Mouse (Mus musculus) v-Abl transformed pro-B cells (cell line): ENCODE results near the gene Zfp335.

Experiments
- in situ Hi-C, 2 experiments: fragments of 400-800 bp; cut with MboI; formaldehyde crosslinking; loops; one replicate each; pipeline ENCODE4 v1.15.1; 2025; ENCODE audit not compliant: unreplicated experiment in 2 of 2

Gene Zfp335

GRCm38 (mm10) chr2:164933534-164933933 is 22.0 kb upstream of the Zfp335 start:
- in situ Hi-C loops, result no loop called here

DNA sequence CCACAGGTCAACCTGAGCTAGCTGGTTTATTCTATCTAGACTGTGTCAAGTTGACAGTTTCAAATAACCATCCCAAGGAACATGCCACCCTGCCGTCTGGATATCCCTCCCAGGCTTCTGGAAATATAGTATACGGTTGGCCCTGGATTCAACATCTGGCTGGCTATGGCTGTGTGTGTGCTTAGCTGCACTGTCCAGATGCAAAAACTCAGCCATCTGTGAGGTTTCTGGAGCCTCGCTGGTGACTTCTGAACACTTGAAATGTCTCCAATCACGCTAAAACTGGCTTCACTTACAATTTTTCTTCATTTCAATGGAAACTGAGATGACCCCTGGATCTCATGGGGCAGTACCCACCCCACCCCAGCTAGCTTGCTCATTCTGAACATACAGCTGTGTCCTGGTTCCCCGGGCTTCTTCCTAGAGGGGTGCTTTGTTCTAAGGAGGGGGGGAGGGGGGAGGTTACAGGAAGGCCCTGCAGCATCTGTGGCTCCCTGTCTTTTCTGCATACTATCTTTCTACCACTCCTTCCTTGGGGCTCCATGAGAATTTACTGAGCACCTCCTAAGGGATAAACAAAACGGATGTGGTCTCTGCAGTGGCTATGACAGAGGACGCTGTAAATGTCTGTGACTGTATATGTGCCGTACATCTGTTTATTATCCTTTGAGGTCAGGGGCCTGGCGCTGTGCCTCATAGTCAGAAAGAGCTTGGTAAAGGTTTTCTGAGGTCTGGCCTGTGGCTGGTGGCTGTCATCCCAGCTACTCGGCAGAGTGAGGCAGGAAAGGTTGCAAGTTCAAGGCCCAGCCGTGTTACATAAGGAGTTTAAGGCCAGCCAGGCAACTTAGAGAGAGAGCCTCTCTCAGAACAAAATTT is 19.4 kb upstream of the Zfp335 start:
- in situ Hi-C loops, result no loop called here

- in situ Hi-C loops, result loop anchor here (5.0 to 10.0 kb wide), 3 partner anchors 33 to 351 kb away; no protein-coding TSS in a partner anchor
Observed at GRCm38 (mm10) chr2:164924100-164924857, 12.7 kb upstream of the Zfp335 start.

- in situ Hi-C loops, result loop anchor here (5.0 to 10.0 kb wide), 3 partner anchors 34 to 352 kb away; no protein-coding TSS in a partner anchor
Observed at GRCm38 (mm10) chr2:164923291-164923690, 11.7 kb upstream of the Zfp335 start.

- in situ Hi-C loops, result loop anchor here (5.0 to 10.0 kb wide), 3 partner anchors 35 to 353 kb away; no protein-coding TSS in a partner anchor
Observed at GRCm38 (mm10) chr2:164921984-164922383, 10.4 kb upstream of the Zfp335 start.

- in situ Hi-C loops, result no loop called here
Observed at GRCm38 (mm10) chr2:164918325-164918724, 6.8 kb upstream of the Zfp335 start.

DNA sequence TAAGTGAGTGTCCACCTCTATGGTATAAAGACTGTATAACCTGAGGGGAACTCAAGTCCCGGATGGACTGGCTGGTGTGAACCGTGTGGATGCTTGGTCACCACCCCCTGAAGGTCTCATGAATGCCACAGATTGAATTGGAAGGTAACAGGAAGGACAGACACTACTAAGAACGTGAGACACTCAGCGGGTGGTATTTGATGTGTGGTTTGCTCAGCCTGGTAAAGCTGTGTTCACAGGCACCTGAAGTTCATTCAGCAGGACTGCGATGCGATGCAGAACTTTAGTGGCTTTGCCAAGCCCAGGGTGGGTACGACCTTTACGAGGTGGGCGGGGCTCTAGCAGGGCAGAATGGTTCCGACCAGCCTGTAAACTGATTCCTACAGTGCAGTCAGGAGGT is 5.8 kb upstream of the Zfp335 start:
- in situ Hi-C loops, result no loop called here

DNA sequence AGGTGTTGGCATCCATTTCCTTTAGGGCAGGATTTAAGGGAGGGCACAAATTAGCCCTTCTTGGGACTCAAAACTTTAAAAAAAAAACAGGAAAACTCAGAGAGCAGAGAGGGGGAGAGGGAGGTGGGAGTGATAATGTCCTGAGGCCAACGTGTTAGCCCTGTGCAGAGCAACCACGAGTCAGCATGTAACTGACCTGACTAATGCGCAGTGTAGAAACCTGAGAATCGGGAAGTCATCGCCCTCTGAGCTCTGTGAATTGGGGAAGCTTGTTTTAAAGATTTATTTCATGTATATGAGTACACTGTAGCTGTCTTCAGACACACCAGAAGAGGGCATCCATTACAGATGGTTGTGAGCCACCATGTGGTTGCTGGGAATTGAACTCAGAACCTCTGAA is 5.3 kb upstream of the Zfp335 start:
- in situ Hi-C loops, result no loop called here

DNA sequence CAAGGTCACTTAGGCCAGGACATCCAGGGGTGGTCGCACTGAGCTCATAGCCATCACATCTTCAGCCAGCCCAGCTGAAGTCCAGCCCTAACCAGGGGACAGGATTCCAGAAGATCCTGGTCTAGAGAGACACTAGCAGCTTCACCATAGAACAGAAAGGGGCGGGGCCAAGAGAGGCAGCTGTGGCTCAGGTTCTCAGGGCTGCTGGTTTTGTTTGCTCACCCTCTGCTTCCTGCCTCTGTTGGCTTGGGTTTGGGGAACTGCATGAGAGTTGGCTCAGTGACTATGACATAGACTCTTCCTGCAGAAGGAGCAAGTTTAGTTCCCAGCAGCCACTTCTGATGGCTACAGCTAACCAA is 1.9 kb upstream of the Zfp335 start:
- in situ Hi-C loops, result loop anchor here (5.0 kb wide), 2 partner anchors 36 to 81 kb away; partner anchors contain the start of genes Ctsa (in 1 of the 2), Neurl2 (in 1 of the 2) and Pcif1 (in 1 of the 2)

DNA sequence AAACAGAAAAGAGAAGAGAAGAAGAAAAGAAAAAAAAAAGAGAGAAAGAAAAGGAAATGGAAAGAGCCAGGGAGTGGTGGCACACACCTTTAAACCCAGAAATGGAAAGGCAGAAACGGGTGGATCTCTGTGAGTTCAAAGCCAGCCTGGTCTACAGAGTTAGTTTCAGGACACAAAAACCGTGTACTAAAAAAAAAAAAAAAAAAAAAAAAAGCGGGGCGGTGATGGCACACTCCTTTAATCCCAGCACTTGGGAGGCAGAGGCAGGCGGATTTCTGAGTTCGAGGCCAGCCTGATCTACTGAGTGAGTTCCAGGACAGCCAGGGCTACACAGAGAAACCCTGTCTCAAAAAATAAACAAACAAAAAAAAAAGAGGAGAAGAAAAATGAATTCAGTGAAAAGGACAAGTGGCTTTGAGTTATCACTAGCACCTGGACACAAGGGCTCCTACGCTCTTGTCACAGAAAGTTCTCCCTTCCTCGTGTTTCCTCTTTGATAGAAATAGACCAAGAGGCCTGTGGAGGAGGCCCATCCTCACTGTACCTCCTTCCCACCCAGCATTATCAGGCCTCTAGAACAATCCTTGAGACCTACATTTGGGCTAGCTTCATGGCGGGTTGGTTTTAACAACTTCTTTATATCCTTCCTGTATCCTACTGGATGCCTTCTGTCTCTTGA is 1.3 kb upstream of the Zfp335 start:
- in situ Hi-C loops, result loop anchor here (5.0 kb wide), 2 partner anchors 36 to 81 kb away; partner anchors contain the start of genes Ctsa (in 1 of the 2), Neurl2 (in 1 of the 2) and Pcif1 (in 1 of the 2)

GRCm38 (mm10) chr2:164912151-164912550 is 594 bp upstream of the Zfp335 start:
- in situ Hi-C loops, result loop anchor here (5.0 kb wide), 2 partner anchors 35 to 80 kb away; partner anchors contain the start of genes Ctsa (in 1 of the 2), Neurl2 (in 1 of the 2) and Pcif1 (in 1 of the 2)

- in situ Hi-C loops, result loop anchor here (5.0 kb wide), 2 partner anchors 33 to 78 kb away; partner anchors contain the start of genes Ctsa (in 1 of the 2), Neurl2 (in 1 of the 2) and Pcif1 (in 1 of the 2)
Observed at GRCm38 (mm10) chr2:164910360-164911061, 1.0 kb downstream of the Zfp335 start.

DNA sequence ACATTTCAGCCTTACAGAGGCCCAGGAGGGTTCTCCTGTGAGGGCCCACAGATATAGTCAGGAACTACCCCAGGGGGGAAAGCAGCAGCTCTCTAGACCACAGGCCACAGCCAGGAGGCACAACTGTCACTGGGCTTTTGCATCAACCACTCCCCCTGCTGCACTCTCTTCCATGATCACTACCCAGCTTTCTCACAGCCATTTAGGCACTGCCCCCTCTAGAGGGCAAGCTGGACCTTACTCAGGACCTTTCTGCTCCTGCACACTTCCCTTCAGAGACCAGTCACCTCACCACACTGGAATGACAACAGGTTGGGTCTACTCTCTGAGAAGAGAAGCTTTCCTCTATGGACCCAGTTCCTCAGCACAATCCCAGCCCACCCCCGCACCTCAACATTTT is 2.0 kb downstream of the Zfp335 start:
- in situ Hi-C loops, result loop anchor here in 1 of 2 experiments (5.0 kb wide), 1 partner anchor 77 kb away; the partner anchor contains the start of genes Ctsa and Neurl2

DNA sequence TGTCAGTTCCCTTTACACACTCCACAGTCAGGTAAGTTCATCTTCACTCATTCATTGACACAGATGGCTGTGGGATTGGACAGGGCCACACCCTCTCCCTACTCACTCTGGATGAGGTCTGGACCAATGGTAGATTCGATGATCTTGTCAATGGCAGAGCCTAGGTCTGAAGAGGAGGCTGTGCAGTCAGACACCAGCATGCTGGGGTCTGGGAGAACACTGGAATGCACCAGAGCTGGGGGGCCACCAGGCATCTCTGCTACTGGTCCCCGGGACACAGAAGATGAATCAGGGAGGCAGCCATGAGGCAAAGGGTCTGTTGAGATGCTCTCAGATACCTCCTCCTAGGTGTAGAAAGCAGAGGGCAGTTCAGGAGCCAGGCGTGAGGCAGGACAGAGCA is 2.5 kb downstream of the Zfp335 start:
- in situ Hi-C loops, result loop anchor here in 1 of 2 experiments (5.0 kb wide), 1 partner anchor 77 kb away; the partner anchor contains the start of genes Ctsa and Neurl2

DNA sequence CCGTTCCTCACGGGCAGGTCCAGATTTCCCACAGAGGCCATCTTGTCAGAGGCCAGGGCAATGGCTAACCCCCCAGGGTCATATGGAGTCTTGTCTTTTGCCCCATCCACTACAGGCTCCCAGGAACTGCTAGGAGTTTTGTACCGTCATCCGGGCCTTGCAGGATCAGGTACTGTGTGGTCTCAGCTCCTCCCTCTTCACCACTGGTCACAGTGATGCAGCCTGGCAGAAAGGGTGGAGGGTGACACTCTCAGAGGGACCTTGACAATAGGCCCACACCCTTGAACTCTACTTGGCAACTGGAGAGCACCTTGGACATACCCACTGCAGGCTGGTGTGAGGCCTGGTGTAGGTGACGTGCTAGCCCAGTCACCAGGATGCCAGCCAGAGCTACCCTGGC is 3.5 kb downstream of the Zfp335 start:
- in situ Hi-C loops, result loop anchor here in 1 of 2 experiments (5.0 kb wide), 1 partner anchor 76 kb away; the partner anchor contains the start of genes Ctsa and Neurl2

DNA sequence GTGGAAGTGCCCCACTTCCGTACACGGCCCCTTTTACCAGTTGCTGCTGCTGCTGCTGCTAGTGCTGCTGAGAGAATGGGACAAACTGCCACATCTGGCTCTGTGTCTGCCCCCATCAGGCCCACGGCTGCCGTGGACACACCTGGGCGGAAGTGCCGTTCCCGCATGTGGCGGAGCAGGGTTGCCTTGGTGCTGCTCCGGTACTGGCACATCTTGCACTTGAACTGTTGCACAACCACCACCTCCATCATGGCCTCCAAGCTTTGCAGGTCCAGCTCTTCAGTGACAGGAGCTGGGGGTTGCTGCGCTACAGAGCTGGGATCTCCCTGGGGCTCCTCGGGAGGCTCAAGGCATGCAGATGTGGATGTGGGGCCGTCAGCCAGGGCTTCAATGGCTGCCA is 4.0 kb downstream of the Zfp335 start:
- in situ Hi-C loops, result loop anchor here in 1 of 2 experiments (5.0 kb wide), 1 partner anchor 75 kb away; the partner anchor contains the start of genes Ctsa and Neurl2

- in situ Hi-C loops, result loop anchor here in 1 of 2 experiments (5.0 kb wide), 1 partner anchor 74 kb away; the partner anchor contains the start of genes Ctsa and Neurl2
Observed at GRCm38 (mm10) chr2:164906071-164906470, 5.5 kb downstream of the Zfp335 start.

- in situ Hi-C loops, result no loop called here
Observed at GRCm38 (mm10) chr2:164903496-164903895, 8.1 kb downstream of the Zfp335 start.

- in situ Hi-C loops, result no loop called here
Observed at GRCm38 (mm10) chr2:164901380-164901779, 10.2 kb downstream of the Zfp335 start.
